Mouse (Mus musculus): ENCODE measurements around the gene Dcst2. TPM values are rescaled to one million over a fixed set of nuclear protein-coding genes. Genes with fewer than 3 reads are reported as not detected.
A peak's percentile ranks its signal among the peaks of the same experiment; 100 is the strongest.

Gene Dcst2
- total and polyA plus RNA-seq, 2 experiments from 2014 or later, result 0.51 TPM; not detected in 1

DNA sequence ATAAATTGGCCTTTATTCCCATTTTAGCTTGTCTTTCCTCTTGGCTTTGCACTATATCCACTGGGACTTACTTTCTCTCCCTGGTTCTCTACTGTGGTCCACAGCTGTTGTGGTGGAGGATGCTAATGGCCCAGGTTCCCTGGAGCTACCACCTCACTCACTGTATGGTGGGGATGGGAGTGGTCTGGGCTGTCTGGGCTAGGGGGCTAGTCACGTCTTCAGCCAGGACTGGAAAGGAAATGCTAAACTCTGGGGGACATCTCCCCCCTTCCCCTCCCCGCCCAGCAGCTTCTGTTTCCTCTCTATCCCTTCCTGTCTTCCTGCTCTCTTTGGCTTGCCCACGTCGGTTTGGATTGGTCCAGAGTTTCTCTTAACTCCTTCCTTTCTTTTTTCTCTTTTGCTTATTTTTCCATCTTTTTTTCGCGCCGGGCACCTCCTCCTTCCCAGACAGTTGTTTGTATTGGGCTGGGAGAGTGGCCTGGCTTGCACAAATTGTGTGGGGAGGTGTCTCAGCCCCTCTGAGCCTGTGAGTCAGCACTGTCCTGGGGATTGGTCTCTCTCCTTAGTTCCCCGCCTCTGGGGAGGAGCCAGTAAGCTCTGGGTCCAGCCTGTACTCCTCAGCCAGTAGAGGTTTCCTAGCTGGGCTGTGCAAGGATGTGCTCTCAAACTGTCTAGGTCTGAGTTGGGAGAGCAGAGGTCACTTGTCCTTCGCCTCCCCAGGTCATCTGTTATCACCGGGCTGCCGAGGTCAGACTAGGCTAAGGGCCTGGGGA, 59.4 kb downstream of the Dcst2 start:
- Histone ChIP-seq H3K27me3 (ENCODE audit: insufficient read depth, low read length) (no peaks in the 10 kb centered on the region), H3K9ac (replicated peaks; ENCODE audit: low read length, poor library complexity, severe bottlenecking) (peak overlapping the region; percentile 51), H3K27ac (ENCODE audit: low read depth, low read length) (no peak overlapping the region), H3K4me3 (ENCODE audit: low read depth, low read length) (peak overlapping the region; percentile 35), H3K9me3 (ENCODE audit: low read length) (no peaks in the 10 kb centered on the region), H3K4me2 (ENCODE audit: low read depth, low read length, poor library complexity, severe bottlenecking) (peak overlapping the region; percentile 60), H3K36me3 (ENCODE audit: insufficient read depth, low read length) (no peaks in the 10 kb centered on the region), H3K4me1 (ENCODE audit: insufficient read depth, low read length) (no peaks in the 10 kb centered on the region)
- no peak for TF ChIP-seq CTCF (IDR thresholded peaks at IDR 0.05)
- peak; percentile 82 for DNase-seq (ENCODE audit: low spot score)
- 6% methylated on average over 10 of the region's 11 CpGs for WGBS
- ATAC-seq (ENCODE audit: low FRiP score), result peak; percentile 39; the same call in 1 of the 2 replicates

DNA sequence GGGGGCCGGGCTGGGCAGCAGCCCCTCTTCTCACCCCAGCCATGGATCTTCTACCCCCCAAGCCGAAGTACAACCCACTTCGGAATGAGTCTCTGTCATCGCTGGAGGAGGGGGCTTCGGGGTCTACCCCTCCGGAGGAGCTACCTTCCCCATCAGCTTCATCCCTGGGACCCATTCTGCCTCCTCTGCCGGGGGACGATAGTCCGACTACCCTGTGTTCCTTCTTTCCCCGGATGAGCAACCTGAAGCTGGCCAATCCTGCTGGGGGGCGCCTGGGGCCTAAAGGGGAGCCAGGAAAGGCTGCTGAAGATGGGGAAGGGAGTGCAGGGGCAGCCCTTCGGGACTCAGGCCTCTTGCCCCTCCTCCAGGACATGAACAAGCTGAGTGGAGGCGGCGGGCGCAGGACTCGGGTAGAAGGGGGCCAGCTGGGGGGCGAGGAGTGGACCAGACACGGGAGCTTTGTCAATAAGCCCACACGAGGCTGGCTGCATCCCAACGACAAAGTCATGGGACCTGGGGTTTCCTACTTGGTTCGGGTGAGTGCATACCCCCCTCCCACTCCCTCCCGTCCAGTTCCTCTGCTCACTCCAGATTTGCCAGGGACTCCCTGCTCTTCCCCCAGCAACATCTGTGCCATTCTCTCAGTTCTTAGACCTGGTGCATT, 60.2 kb downstream of the Dcst2 start:
- 12% methylated on average over 22 of the region's 22 CpGs for WGBS
- Histone ChIP-seq H3K9me3 (ENCODE audit: low read length) (no peaks in the 10 kb centered on the region), H3K36me3 (ENCODE audit: insufficient read depth, low read length) (no peaks in the 10 kb centered on the region; the same call in 1 of the 2 replicates), H3K4me2 (ENCODE audit: low read depth, low read length, poor library complexity, severe bottlenecking) (peak overlapping the region; percentile 60), H3K27me3 (ENCODE audit: insufficient read depth, low read length) (no peaks in the 10 kb centered on the region), H3K4me1 (ENCODE audit: insufficient read depth, low read length) (no peaks in the 10 kb centered on the region), H3K27ac (ENCODE audit: low read depth, low read length) (no peak overlapping the region; the same call in 1 of the 2 replicates), H3K4me3 (ENCODE audit: low read depth, low read length) (peak overlapping the region; percentile 35), H3K9ac (replicated peaks; ENCODE audit: low read length, poor library complexity, severe bottlenecking) (peak overlapping the region; percentile 51)
- ATAC-seq (ENCODE audit: low FRiP score), result no peak
- no peak for TF ChIP-seq CTCF (IDR thresholded peaks at IDR 0.05)
- peak; percentile 21 for DNase-seq (ENCODE audit: low spot score)

DNA sequence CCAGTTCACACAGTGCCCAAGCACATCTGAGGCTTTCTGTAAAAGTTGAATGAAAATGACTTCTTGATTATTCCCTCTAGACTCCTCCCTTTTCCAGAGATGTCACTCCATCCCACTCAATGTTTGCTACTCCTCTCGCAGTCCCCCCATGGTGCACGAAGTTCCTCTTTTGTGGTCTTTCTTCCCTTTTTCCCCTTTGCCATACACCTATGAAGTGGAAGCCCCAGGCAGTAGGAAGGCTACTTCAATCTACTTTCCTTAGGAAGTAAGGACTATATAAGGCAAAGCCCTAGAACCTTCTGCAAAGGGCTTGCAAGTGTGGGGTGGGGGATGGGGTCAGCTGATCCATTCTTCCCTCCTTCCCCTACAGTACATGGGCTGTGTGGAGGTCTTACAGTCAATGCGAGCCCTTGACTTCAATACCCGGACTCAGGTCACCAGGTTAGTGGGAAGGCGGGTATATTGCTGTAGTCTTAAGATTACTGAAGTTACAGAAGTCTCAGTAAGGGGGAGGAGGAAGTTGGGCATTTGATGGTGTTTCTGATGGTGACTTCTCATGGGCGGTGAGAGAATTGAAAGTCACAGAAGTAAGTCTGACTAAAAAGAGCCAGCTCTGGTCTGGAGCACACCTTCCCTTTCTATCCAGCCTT, 60.9 kb downstream of the Dcst2 start:
- Histone ChIP-seq H3K36me3 (ENCODE audit: insufficient read depth, low read length) (peaks cover 4% of the 10 kb centered on the region; the same call in 1 of the 2 replicates), H3K4me2 (ENCODE audit: low read depth, low read length, poor library complexity, severe bottlenecking) (peak overlapping the region; percentile 60), H3K9ac (replicated peaks; ENCODE audit: low read length, poor library complexity, severe bottlenecking) (0 out of 2 replicates have a peak overlapping the region, but pooled peaks have one; percentile 51), H3K4me1 (ENCODE audit: insufficient read depth, low read length) (no peaks in the 10 kb centered on the region), H3K9me3 (ENCODE audit: low read length) (no peaks in the 10 kb centered on the region), H3K27me3 (ENCODE audit: insufficient read depth, low read length) (no peaks in the 10 kb centered on the region), H3K4me3 (ENCODE audit: low read depth, low read length) (no peak overlapping the region), H3K27ac (ENCODE audit: low read depth, low read length) (no peak overlapping the region)
- 76% methylated on average over 6 of the region's 6 CpGs for WGBS
- ATAC-seq (ENCODE audit: low FRiP score) (no peak), DNase-seq (ENCODE audit: low spot score) (no peak)
- TF ChIP-seq CTCF (IDR thresholded peaks at IDR 0.05), result no peak

DNA sequence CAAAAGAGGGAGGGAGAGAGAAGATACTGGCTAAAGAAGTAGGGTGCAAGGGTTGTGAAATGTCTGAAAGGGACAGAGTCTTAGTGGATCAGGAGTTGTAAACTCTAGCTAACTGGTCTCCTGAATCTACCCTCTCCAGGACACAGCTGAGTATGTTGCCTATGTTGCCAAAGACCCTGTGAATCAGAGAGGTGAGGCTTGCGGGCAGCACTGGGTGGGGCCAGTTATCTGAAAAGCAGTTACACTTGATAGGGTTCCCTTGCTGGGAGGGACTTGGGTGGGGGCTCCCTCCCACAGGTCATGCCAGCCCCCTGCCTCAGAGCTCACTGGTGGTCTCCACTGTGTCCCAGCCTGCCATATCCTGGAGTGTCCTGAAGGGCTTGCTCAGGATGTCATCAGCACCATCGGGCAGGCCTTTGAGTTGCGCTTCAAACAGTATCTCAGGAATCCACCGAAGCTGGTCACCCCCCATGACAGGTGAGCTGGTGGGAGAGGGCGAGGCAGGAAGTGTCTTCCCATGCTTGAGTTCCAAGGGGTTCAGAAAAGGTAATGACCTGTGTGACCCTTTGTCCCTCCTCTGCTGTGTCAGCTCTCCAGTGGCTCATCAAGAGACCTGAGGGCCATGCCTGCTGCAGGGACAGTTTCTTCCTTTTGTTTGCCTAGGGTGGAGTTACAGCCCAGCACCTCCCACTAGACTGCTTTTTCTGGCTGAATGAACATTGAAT, 62.8 kb downstream of the Dcst2 start:
- DNase-seq (ENCODE audit: low spot score), result no peak

DNA sequence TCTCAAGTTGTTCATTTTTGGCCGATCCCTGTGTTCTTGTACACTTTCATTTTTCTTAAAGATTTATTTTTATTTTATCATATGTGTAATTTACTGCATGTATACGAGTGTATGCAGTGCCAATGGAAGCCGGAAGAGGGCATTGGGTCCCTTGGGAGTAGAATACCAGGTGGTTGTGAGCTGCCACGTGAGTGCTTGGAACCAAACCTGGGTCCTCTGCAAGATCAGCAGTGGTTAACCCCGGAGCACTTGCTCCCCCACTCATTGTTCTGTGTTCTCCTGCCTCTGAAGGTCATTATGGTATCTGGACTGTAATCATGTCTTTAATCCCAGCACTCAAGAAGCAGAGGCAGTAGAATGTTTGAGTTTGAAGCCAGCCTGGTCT, 63.4 kb downstream of the Dcst2 start:
- DNase-seq (ENCODE audit: low spot score), result no peak
- Histone ChIP-seq H3K27me3 (ENCODE audit: insufficient read depth, low read length) (no peaks in the 10 kb centered on the region), H3K4me3 (ENCODE audit: low read depth, low read length) (no peak overlapping the region), H3K9me3 (ENCODE audit: low read length) (no peaks in the 10 kb centered on the region), H3K27ac (ENCODE audit: low read depth, low read length) (no peak overlapping the region), H3K36me3 (ENCODE audit: insufficient read depth, low read length) (peaks cover 4% of the 10 kb centered on the region; the same call in 1 of the 2 replicates), H3K4me2 (ENCODE audit: low read depth, low read length, poor library complexity, severe bottlenecking) (no peak overlapping the region), H3K4me1 (ENCODE audit: insufficient read depth, low read length) (no peaks in the 10 kb centered on the region), H3K9ac (replicated peaks; ENCODE audit: low read length, poor library complexity, severe bottlenecking) (no peak overlapping the region)
- no peak for TF ChIP-seq CTCF (IDR thresholded peaks at IDR 0.05)
- ATAC-seq (ENCODE audit: low FRiP score), result no peak
- WGBS, result 92% methylated on average over 5 of the region's 5 CpGs

More for the DNA sequence above, 62.8 kb downstream of the Dcst2 start:
- no peaks in the 10 kb centered on the region for H3K27me3 ChIP-seq (ENCODE audit: insufficient read depth, low read length)
- H3K4me1 ChIP-seq (ENCODE audit: insufficient read depth, low read length), result no peaks in the 10 kb centered on the region
- TF ChIP-seq CTCF (IDR thresholded peaks at IDR 0.05), result no peak
- WGBS, result 90% methylated on average over 5 of the region's 5 CpGs
- peaks cover 4% of the 10 kb centered on the region; the same call in 1 of the 2 replicates for H3K36me3 ChIP-seq (ENCODE audit: insufficient read depth, low read length)
- H3K9ac ChIP-seq (replicated peaks; ENCODE audit: low read length, poor library complexity, severe bottlenecking), result no peak overlapping the region
- H3K4me2 ChIP-seq (ENCODE audit: low read depth, low read length, poor library complexity, severe bottlenecking), result no peak overlapping the region
- H3K9me3 ChIP-seq (ENCODE audit: low read length), result no peaks in the 10 kb centered on the region
- no peak for ATAC-seq (ENCODE audit: low FRiP score)
- H3K4me3 ChIP-seq (ENCODE audit: low read depth, low read length), result no peak overlapping the region
- H3K27ac ChIP-seq (ENCODE audit: low read depth, low read length), result no peak overlapping the region

Data from midbrain, postnatal 0 days (tissue).